Mouse (Mus musculus): Measurements from ENCODE around the gene Mrpl34. TPM values are rescaled to one million over a fixed set of nuclear protein-coding genes. Genes with fewer than 3 reads are reported as not detected.
A peak's percentile ranks its signal among the peaks of the same experiment; 100 is the strongest.

Mrpl34 gene
- polyA plus RNA-seq, 1 experiment from 2014 or later: 203 TPM

- Histone ChIP-seq H3K4me1 (replicated peaks) (peaks cover 9% of the 10 kb centered on the region), H3K9ac (replicated peaks) (peak overlapping the region; percentile 77; the same call in 1 of the 2 replicates), H3K36me3 (peaks cover 71% of the 10 kb centered on the region), H3K27me3 (0 out of 2 replicates have a peak, but pooled peaks cover 3% of the 10 kb centered on the region), H3K9me3 (no peaks in the 10 kb centered on the region), H3K4me3 (replicated peaks) (peak overlapping the region; percentile 64), H3K4me2 (peak overlapping the region; percentile 85), H3K27ac (peak overlapping the region; percentile 79; the same call in 1 of the 2 replicates)
- ATAC-seq (ENCODE audit: insufficient number of reproducible peaks, insufficient read depth, low FRiP score, low TSS enrichment, low read depth): no peak
- 47% methylated on average over 14 of the region's 14 CpGs for WGBS
Measured at GRCm38 (mm10) chr8:71477196-71477845, 12.6 kb downstream of the Mrpl34 start.

- 0 out of 2 replicates have a peak, but pooled peaks cover 3% of the 10 kb centered on the region for H3K27me3 ChIP-seq
- H3K4me3 ChIP-seq (replicated peaks): no peak overlapping the region
- H3K4me2 ChIP-seq: no peak overlapping the region
- no peak overlapping the region for H3K9ac ChIP-seq (replicated peaks)
- H3K36me3 ChIP-seq: peaks cover 69% of the 10 kb centered on the region
- WGBS: 90% methylated on average over 11 of the region's 11 CpGs
- H3K27ac ChIP-seq: no peak overlapping the region
- ATAC-seq (ENCODE audit: insufficient number of reproducible peaks, insufficient read depth, low FRiP score, low TSS enrichment, low read depth): no peak
- H3K9me3 ChIP-seq: no peaks in the 10 kb centered on the region
- H3K4me1 ChIP-seq (replicated peaks): peaks cover 9% of the 10 kb centered on the region
Measured at GRCm38 (mm10) chr8:71478943-71479342, 14.2 kb downstream of the Mrpl34 start.

GRCm38 (mm10) chr8:71483932-71484331 lies 19.2 kb downstream of the Mrpl34 start:
- Histone ChIP-seq H3K9ac (replicated peaks) (no peak overlapping the region), H3K4me1 (replicated peaks) (peaks cover 16% of the 10 kb centered on the region), H3K9me3 (no peaks in the 10 kb centered on the region), H3K27me3 (0 out of 2 replicates have a peak, but pooled peaks cover 3% of the 10 kb centered on the region), H3K4me2 (0 out of 2 replicates have a peak overlapping the region, but pooled peaks have one; percentile 84), H3K36me3 (peaks cover 53% of the 10 kb centered on the region), H3K4me3 (replicated peaks) (0 out of 2 replicates have a peak overlapping the region, but pooled peaks have one; percentile 83), H3K27ac (no peak overlapping the region)
- ATAC-seq (ENCODE audit: insufficient number of reproducible peaks, insufficient read depth, low FRiP score, low TSS enrichment, low read depth): no peak
- 44% methylated on average over 8 of the region's 8 CpGs for WGBS

- Histone ChIP-seq H3K36me3 (peaks cover 45% of the 10 kb centered on the region), H3K4me1 (replicated peaks) (peaks cover 24% of the 10 kb centered on the region)
Measured at GRCm38 (mm10) chr8:71484736-71485135, 20.0 kb downstream of the Mrpl34 start.

GRCm38 (mm10) chr8:71485142-71486135 lies 20.7 kb downstream of the Mrpl34 start, which contains the start of gene Ano8:
Gene Ano8 (minus strand): TSS chr8:71485963.
- Histone ChIP-seq H3K4me2 (peak within 1 kb of the TSS; percentile 84), H3K9ac (replicated peaks) (peak within 1 kb of the TSS; percentile 90), H3K4me3 (replicated peaks) (peak within 1 kb of the TSS; percentile 83), H3K36me3 (peaks cover 45% of the 10 kb centered on the region), H3K4me1 (replicated peaks) (peaks cover 28% of the 10 kb centered on the region), H3K27me3 (0 out of 2 replicates have a peak, but pooled peaks cover 3% of the 10 kb centered on the region), H3K9me3 (no peaks in the 10 kb centered on the region), H3K27ac (peak within 1 kb of the TSS; percentile 81)
- ATAC-seq (ENCODE audit: insufficient number of reproducible peaks, insufficient read depth, low FRiP score, low TSS enrichment, low read depth): peak; percentile 46
- WGBS: 7% methylated on average over 47 of the region's 58 CpGs

More at GRCm38 (mm10) chr8:71484736-71485135, 20.0 kb downstream of the Mrpl34 start:
- Histone ChIP-seq H3K27me3 (0 out of 2 replicates have a peak, but pooled peaks cover 3% of the 10 kb centered on the region), H3K4me2 (peak overlapping the region; percentile 84), H3K9me3 (no peaks in the 10 kb centered on the region), H3K27ac (no peak overlapping the region), H3K4me3 (replicated peaks) (peak overlapping the region; percentile 83), H3K9ac (replicated peaks) (no peak overlapping the region)
- WGBS: 95% methylated on average over 19 of the region's 19 CpGs
- no peak for ATAC-seq (ENCODE audit: insufficient number of reproducible peaks, insufficient read depth, low FRiP score, low TSS enrichment, low read depth)

GRCm38 (mm10) chr8:71486136-71486529 lies 21.4 kb downstream of the Mrpl34 start:
- peak overlapping the region; percentile 81 for H3K27ac ChIP-seq
- peaks cover 28% of the 10 kb centered on the region for H3K4me1 ChIP-seq (replicated peaks)
- peaks cover 45% of the 10 kb centered on the region for H3K36me3 ChIP-seq
- H3K4me3 ChIP-seq (replicated peaks): peak overlapping the region; percentile 83
- H3K27me3 ChIP-seq: no peaks in the 10 kb centered on the region
- H3K9me3 ChIP-seq: no peaks in the 10 kb centered on the region
- WGBS: 22% methylated on average over 7 of the region's 7 CpGs
- H3K4me2 ChIP-seq: peak overlapping the region; percentile 84
- no peak for ATAC-seq (ENCODE audit: insufficient number of reproducible peaks, insufficient read depth, low FRiP score, low TSS enrichment, low read depth)
- H3K9ac ChIP-seq (replicated peaks): no peak overlapping the region; the same call in 1 of the 2 replicates

GRCm38 (mm10) chr8:71487691-71488445 lies 23.1 kb downstream of the Mrpl34 start, which contains the start of gene Gtpbp3:
Gene Gtpbp3 (plus strand): TSS chr8:71488103.
- Histone ChIP-seq H3K9ac (replicated peaks) (peak within 1 kb of the TSS; percentile 83), H3K9me3 (no peaks in the 10 kb centered on the region), H3K4me2 (peak within 1 kb of the TSS; percentile 99), H3K27me3 (no peaks in the 10 kb centered on the region), H3K4me3 (replicated peaks) (peak within 1 kb of the TSS; percentile 71), H3K27ac (peak within 1 kb of the TSS; percentile 93), H3K36me3 (peaks cover 45% of the 10 kb centered on the region), H3K4me1 (replicated peaks) (peaks cover 28% of the 10 kb centered on the region)
- under 1% methylated on average over 33 of the region's 33 CpGs for WGBS
- ATAC-seq (ENCODE audit: insufficient number of reproducible peaks, insufficient read depth, low FRiP score, low TSS enrichment, low read depth): peak; percentile 32; the same call in 1 of the 2 replicates

- peak; percentile 46 for ATAC-seq (ENCODE audit: insufficient number of reproducible peaks, insufficient read depth, low FRiP score, low TSS enrichment, low read depth)
- H3K9me3 ChIP-seq: no peaks in the 10 kb centered on the region
- H3K4me1 ChIP-seq (replicated peaks): peaks cover 28% of the 10 kb centered on the region
- no peaks in the 10 kb centered on the region for H3K27me3 ChIP-seq
- peak overlapping the region; percentile 83 for H3K9ac ChIP-seq (replicated peaks)
- peak overlapping the region; percentile 93 for H3K27ac ChIP-seq
- peak overlapping the region; percentile 99 for H3K4me2 ChIP-seq
- peaks cover 45% of the 10 kb centered on the region for H3K36me3 ChIP-seq
- WGBS: 0% methylated on average over 22 of the region's 22 CpGs
- H3K4me3 ChIP-seq (replicated peaks): peak overlapping the region; percentile 71
Measured at GRCm38 (mm10) chr8:71488454-71488853, 23.7 kb downstream of the Mrpl34 start.

- Histone ChIP-seq H3K4me3 (replicated peaks) (no peak overlapping the region), H3K36me3 (peaks cover 40% of the 10 kb centered on the region), H3K9ac (replicated peaks) (no peak overlapping the region), H3K27me3 (no peaks in the 10 kb centered on the region), H3K4me1 (replicated peaks) (peaks cover 28% of the 10 kb centered on the region), H3K4me2 (no peak overlapping the region), H3K9me3 (no peaks in the 10 kb centered on the region), H3K27ac (no peak overlapping the region)
- peak; percentile 61 for ATAC-seq (ENCODE audit: insufficient number of reproducible peaks, insufficient read depth, low FRiP score, low TSS enrichment, low read depth)
- WGBS: 23% methylated on average over 16 of the region's 16 CpGs
Measured at GRCm38 (mm10) chr8:71495039-71495438, 30.3 kb downstream of the Mrpl34 start.

- ATAC-seq (ENCODE audit: insufficient number of reproducible peaks, insufficient read depth, low FRiP score, low TSS enrichment, low read depth): no peak
- Histone ChIP-seq H3K4me2 (no peak overlapping the region), H3K9ac (replicated peaks) (no peak overlapping the region), H3K4me3 (replicated peaks) (no peak overlapping the region), H3K27ac (no peak overlapping the region), H3K9me3 (no peaks in the 10 kb centered on the region), H3K27me3 (no peaks in the 10 kb centered on the region), H3K4me1 (replicated peaks) (peaks cover 27% of the 10 kb centered on the region), H3K36me3 (peaks cover 33% of the 10 kb centered on the region)
- WGBS: 92% methylated on average over 5 of the region's 5 CpGs
Measured at GRCm38 (mm10) chr8:71495811-71496210, 31.1 kb downstream of the Mrpl34 start.
